ENCODE assay signal across 8 mouse cellular contexts in the genomic region with DNA sequence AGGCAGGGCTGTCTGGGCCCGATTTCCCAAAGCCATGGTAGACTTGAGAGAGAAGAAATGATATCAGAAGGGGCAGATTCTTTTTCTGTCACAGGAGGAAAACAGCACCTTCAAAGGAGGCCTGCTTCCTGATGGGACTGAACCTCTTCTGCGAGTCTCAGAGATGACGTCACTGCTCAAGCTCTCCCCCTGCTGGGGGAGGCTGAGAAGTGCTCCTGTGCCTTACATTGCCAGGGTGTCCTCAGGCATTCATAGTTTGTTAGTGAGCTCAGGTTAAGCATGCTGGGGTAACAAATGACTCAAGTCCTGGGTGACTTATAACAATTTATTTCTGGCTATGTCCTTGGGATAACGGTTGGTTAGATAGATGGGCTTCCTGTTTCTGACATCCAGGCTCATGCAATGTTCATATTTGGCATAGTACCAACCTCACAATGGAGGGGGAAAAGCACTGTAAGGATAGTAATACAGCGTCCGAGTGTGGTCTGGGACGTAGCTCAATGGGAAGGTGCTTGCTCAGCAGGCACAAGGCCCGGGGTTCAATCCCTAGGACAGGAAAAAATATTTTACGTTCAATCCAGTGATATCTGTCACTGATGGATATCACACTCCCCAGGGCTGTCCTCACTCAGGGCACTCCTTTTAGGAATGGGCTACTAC.
DNase-seq lines count a peak whose midpoint lies in the region; ATAC-seq lines count a peak whose summit lies in the region.

No protein-coding gene starts in this region.

- no peak overlapping the region for H3K27ac ChIP-seq in forebrain, embryonic 16.5 days (ENCODE audit: low read length)
- no peak overlapping the region for H3K27ac ChIP-seq in hindbrain, embryonic 14.5 days

- H3K36me3 ChIP-seq in forebrain, embryonic 16.5 days (ENCODE audit: control insufficient read depth, insufficient read depth), result no peaks in the 10 kb centered on the region
- no peaks in the 10 kb centered on the region for H3K36me3 ChIP-seq in hindbrain, embryonic 14.5 days (replicated peaks; ENCODE audit: control insufficient read depth, insufficient read depth)

- peak; percentile 62 for ATAC-seq in forebrain, embryonic 16.5 days
- no peak for ATAC-seq in hindbrain, embryonic 14.5 days (ENCODE audit: low FRiP score)

- H3K4me1 ChIP-seq in forebrain, embryonic 16.5 days (replicated peaks; ENCODE audit: control insufficient read depth, insufficient read depth, low read length), result no peaks in the 10 kb centered on the region; the same call in 1 of the 2 replicates
- no peaks in the 10 kb centered on the region for H3K4me1 ChIP-seq in hindbrain, embryonic 14.5 days (replicated peaks; ENCODE audit: control insufficient read depth, insufficient read depth, low read length)

- 56% methylated on average over 9 of the region's 9 CpGs for WGBS in forebrain, embryonic 16.5 days
- 55% methylated on average over 9 of the region's 9 CpGs for WGBS in hindbrain, embryonic 14.5 days

- DNase-seq in MN1 (ENCODE audit: low spot score), result peak; percentile 85
- DNase-seq in cerebellum, adult 11 months, result peak; percentile 42
- DNase-seq in hindbrain, embryonic 14.5 days (ENCODE audit: low spot score), result peak; percentile 74
- peak; percentile 52 to 78 for DNase-seq in layer of hippocampus, postnatal 25 days (ENCODE audit: extremely low spot score in 1 of 2, low spot score in 1 of 2)
- DNase-seq in lung, postnatal 36 days, result peak; percentile 84
- peak; percentile 44 for DNase-seq in right cerebral cortex, postnatal 14 days
- peak; percentile 75 for DNase-seq in urinary bladder, postnatal 25 days (ENCODE audit: low spot score)

- H3K9ac ChIP-seq in forebrain, embryonic 16.5 days (replicated peaks; ENCODE audit: low read depth, low read length), result no peak overlapping the region
- H3K9ac ChIP-seq in hindbrain, embryonic 14.5 days, result no peak overlapping the region

- no peaks in the 10 kb centered on the region for H3K27me3 ChIP-seq in forebrain, embryonic 16.5 days (replicated peaks; ENCODE audit: control insufficient read depth, insufficient read depth, low read length)
- H3K27me3 ChIP-seq in hindbrain, embryonic 14.5 days (ENCODE audit: control insufficient read depth, insufficient read depth, low read length), result no peaks in the 10 kb centered on the region

- no peak overlapping the region for H3K4me2 ChIP-seq in forebrain, embryonic 16.5 days (ENCODE audit: low read length)
- H3K4me2 ChIP-seq in hindbrain, embryonic 14.5 days (replicated peaks), result no peak overlapping the region

- H3K4me3 ChIP-seq in forebrain, embryonic 16.5 days (replicated peaks; ENCODE audit: low read length), result no peak overlapping the region
- H3K4me3 ChIP-seq in hindbrain, embryonic 14.5 days (replicated peaks; ENCODE audit: low read length), result no peak overlapping the region

- H3K9me3 ChIP-seq in forebrain, embryonic 16.5 days (ENCODE audit: control insufficient read depth, low read length), result no peaks in the 10 kb centered on the region
- H3K9me3 ChIP-seq in hindbrain, embryonic 14.5 days (ENCODE audit: control insufficient read depth, low read length), result no peaks in the 10 kb centered on the region
